Mouse (Mus musculus) kidney, adult 2 months (tissue): ENCODE results near the gene Zfp523. TPM values are rescaled to one million over a fixed set of nuclear protein-coding genes. Genes with fewer than 3 reads are reported as not detected.

Source experiments
- DNase-seq: peaks from one replicate; pipeline ENCODE4 v3.0.0; 2021
- H3K27ac ChIP-seq: fragments of 200-500 bp; 2 replicates; pipeline ENCODE4 v1.5.1; 2012; ENCODE audit warnings: low read depth, low read length, control low read depth, inconsistent platforms; ENCODE audit not compliant: insufficient read depth
- H3K27me3 ChIP-seq: fragments of 200-500 bp; replicated peaks from 2 replicates; pipeline ENCODE4 v1.6.1; 2012; ENCODE audit warnings: mild to moderate bottlenecking, moderate library complexity, low read length, inconsistent platforms; ENCODE audit not compliant: control insufficient read depth, insufficient read depth
- H3K36me3 ChIP-seq: fragments of 200-500 bp; 2 replicates; pipeline ENCODE4 v1.6.1; 2012; ENCODE audit warnings: mild to moderate bottlenecking, moderate library complexity, low read length, inconsistent platforms; ENCODE audit not compliant: control insufficient read depth, insufficient read depth
- H3K4me1 ChIP-seq: fragments of 200-500 bp; 2 replicates; pipeline ENCODE4 v1.6.1; 2011; ENCODE audit warnings: low read length; ENCODE audit not compliant: control insufficient read depth, insufficient read depth
- H3K4me3 ChIP-seq: fragments of 200-500 bp; 2 replicates; pipeline ENCODE4 v1.5.1; 2011; ENCODE audit warnings: mild to moderate bottlenecking, low read depth, low read length, control low read depth; ENCODE audit not compliant: insufficient read depth
- CTCF ChIP-seq: fragments of 200-500 bp; conservative IDR thresholded peaks from 2 replicates; pipeline ENCODE4 v1.5.1; 2011; ENCODE audit warnings: low read depth, mild to moderate bottlenecking, control low read depth, low read length, moderate library complexity, mixed read lengths; ENCODE audit not compliant: insufficient read depth, insufficient read length
- POLR2A ChIP-seq: fragments of 200-500 bp; IDR thresholded peaks from one replicate; pipeline ENCODE4 v1.6.1; 2011; ENCODE audit warnings: low read depth, low read length, control low read depth
- WGBS: fragments of 180-500 bp; shearing (Covaris S2); methylation state at CpG from one replicate; pipeline ENCODE4 v1.1.7; 2018; 5-methylcytosine and 5-hydroxymethylcytosine counted together
- polyA plus RNA-seq: library from polyadenylated mRNA; depleted of rRNA; stranded (reverse); fragments of >200 nt; gene quantifications from 2 replicates; pipeline ENCODE4 v1.2.3, GENCODE M21; 2012

Zfp523 gene
- polyA plus RNA-seq, 1 experiment, result 54.1 TPM

DNA sequence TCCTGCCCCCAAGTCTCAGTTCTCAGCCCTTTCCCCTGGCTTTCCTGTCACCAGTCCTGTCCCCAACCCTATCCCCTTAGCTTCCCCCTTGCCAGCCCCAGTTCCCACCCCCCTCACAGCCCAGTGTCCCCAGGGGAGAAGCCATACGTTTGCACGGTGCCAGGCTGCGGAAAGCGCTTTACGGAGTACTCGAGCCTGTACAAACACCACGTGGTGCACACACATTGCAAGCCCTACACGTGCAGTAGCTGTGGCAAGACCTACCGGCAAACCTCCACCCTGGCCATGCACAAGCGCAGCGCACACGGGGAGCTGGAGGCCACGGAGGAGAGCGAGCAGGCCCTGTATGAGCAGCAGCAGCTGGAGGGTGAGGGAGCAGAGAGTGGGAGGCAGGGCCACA, 25.1 kb downstream of the Zfp523 start:
- 85% methylated on average over 14 of the region's 14 CpGs for WGBS
- H3K4me3 ChIP-seq, result no peak overlapping the region
- TF ChIP-seq POLR2A, result no peak
- TF ChIP-seq CTCF, result no peak

GRCm38 (mm10) chr17:28204052-28204720, 27.3 kb downstream of the Zfp523 start:
- no peak overlapping the region for H3K4me3 ChIP-seq
- no peaks in the 10 kb centered on the region for H3K36me3 ChIP-seq
- no peaks in the 10 kb centered on the region for H3K4me1 ChIP-seq
- DNase-seq, result peak; percentile 50
- WGBS, result 45% methylated on average over 14 of the region's 14 CpGs
- TF ChIP-seq CTCF, result peak; percentile 89
- no peak for TF ChIP-seq POLR2A
- H3K27ac ChIP-seq, result no peak overlapping the region
- H3K27me3 ChIP-seq, result no peaks in the 10 kb centered on the region

More for the DNA sequence above, 25.1 kb downstream of the Zfp523 start:
- H3K27me3 ChIP-seq, result no peaks in the 10 kb centered on the region
- no peaks in the 10 kb centered on the region for H3K36me3 ChIP-seq
- DNase-seq, result no peak
- no peak overlapping the region for H3K27ac ChIP-seq
- H3K4me1 ChIP-seq, result no peaks in the 10 kb centered on the region

DNA sequence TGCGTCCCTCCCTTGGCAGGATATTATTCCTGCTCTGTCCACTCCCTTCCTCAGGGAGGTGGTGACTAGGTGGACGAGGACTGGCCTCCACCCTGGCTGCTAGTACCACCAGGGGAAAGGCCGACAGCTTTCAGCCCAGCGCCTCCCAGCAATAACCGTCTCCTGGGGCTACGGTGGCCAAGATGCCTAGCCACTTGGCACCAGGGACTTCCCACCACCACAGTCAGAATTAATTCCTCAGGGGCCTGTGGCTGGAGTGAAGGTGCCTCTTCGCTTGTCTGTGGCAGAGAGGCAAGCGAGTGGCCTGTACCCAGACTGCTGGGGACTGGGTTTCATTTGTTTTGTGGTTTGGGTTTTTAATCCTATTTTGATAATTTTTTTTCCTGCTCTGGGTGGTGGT, 28.5 kb downstream of the Zfp523 start:
- DNase-seq, result no peak
- Histone ChIP-seq H3K36me3 (no peaks in the 10 kb centered on the region), H3K27ac (no peak overlapping the region), H3K4me1 (no peaks in the 10 kb centered on the region), H3K4me3 (no peak overlapping the region), H3K27me3 (no peaks in the 10 kb centered on the region)
- TF ChIP-seq POLR2A, result no peak
- 95% methylated on average over 8 of the region's 8 CpGs for WGBS

GRCm38 (mm10) chr17:28207092-28207491, 30.2 kb downstream of the Zfp523 start:
- Histone ChIP-seq H3K27me3 (no peaks in the 10 kb centered on the region), H3K27ac (peak overlapping the region; percentile 43; the same call in 1 of the 2 replicates), H3K36me3 (no peaks in the 10 kb centered on the region), H3K4me3 (no peak overlapping the region), H3K4me1 (no peaks in the 10 kb centered on the region)
- no peak for DNase-seq
- no peak for TF ChIP-seq CTCF
- TF ChIP-seq POLR2A, result no peak
- WGBS, result 67% methylated on average over 8 of the region's 8 CpGs

DNA sequence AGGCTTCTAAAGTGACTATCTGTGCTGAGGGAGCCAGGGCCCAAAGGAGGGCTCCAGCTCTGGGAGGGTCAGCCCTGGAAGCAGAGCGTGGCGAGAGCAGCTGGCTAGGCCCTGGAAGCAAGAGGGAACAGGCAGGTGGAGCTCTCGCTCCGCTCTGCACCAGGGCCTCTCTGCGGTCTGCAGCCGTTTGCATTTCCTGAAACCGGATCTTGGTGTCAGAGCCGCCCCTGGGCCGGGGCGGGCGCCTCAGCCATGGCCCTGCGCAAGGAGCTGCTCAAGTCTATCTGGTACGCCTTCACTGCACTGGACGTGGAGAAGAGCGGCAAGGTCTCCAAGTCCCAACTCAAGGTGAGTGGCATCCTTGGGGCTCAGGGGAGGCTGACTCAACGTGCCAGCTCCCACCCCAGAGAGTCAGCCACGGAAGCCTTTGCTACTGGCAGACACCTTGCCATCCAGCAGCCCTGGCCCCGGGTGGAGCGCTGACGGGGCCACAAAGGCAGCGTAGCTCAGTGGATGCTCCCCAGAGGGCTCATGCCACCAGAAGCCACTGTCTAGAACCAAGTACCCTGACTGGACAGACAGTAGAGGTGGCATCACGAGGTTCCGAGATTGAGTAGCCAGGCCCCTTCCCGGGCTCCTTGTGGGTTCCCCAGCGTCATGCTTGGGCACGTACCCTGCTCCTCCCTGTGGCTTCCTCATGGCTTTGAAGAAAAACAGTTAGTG, 30.8 kb downstream of the Zfp523 start, which contains the start of gene Def6:
Gene Def6, plus strand, starts transcription at position 188 of the 723 bp plus-strand sequence.
- Histone ChIP-seq H3K36me3 (no peaks in the 10 kb centered on the region), H3K27ac (peak within 1 kb of the TSS; percentile 71), H3K27me3 (no peaks in the 10 kb centered on the region), H3K4me1 (no peaks in the 10 kb centered on the region), H3K4me3 (peak within 1 kb of the TSS; percentile 63)
- TF ChIP-seq CTCF, result peak; percentile 63
- TF ChIP-seq POLR2A, result no peak
- DNase-seq, result peak; percentile 83
- WGBS, result 13% methylated on average over 26 of the region's 26 CpGs

- Histone ChIP-seq H3K27ac (peak overlapping the region; percentile 71; the same call in 1 of the 2 replicates), H3K27me3 (no peaks in the 10 kb centered on the region), H3K4me3 (peak overlapping the region; percentile 63), H3K4me1 (no peaks in the 10 kb centered on the region), H3K36me3 (no peaks in the 10 kb centered on the region)
- 67% methylated on average over 8 of the region's 8 CpGs for WGBS
- TF ChIP-seq POLR2A, result no peak
- no peak for TF ChIP-seq CTCF
- DNase-seq, result no peak
Measured at GRCm38 (mm10) chr17:28208314-28208612, 31.3 kb downstream of the Zfp523 start.

GRCm38 (mm10) chr17:28209457-28210110, 32.7 kb downstream of the Zfp523 start:
- Histone ChIP-seq H3K27me3 (no peaks in the 10 kb centered on the region), H3K36me3 (no peaks in the 10 kb centered on the region), H3K4me1 (no peaks in the 10 kb centered on the region), H3K27ac (no peak overlapping the region), H3K4me3 (no peak overlapping the region)
- WGBS, result 62% methylated on average over 4 of the region's 4 CpGs
- no peak for DNase-seq
- no peak for TF ChIP-seq POLR2A
- TF ChIP-seq CTCF, result no peak
